Mouse (Mus musculus) liver, adult 2 months (tissue): ENCODE measurements around the gene Sobp.

Experiments
- CTCF ChIP-seq: fragments of 200-500 bp; IDR thresholded peaks from 2 replicates; pipeline ENCODE4 v1.5.1; 2011; ENCODE audit warnings: low read depth, low read length, control low read depth
- POLR2A ChIP-seq: fragments of 200-500 bp; IDR thresholded peaks from 2 replicates; pipeline ENCODE4 v1.6.1; 2011; ENCODE audit warnings: low read length, control low read depth; ENCODE audit not compliant: insufficient read depth; ENCODE audit errors: extremely low read depth

GRCm38 (mm10) chr10:43094537-43094936 lies 79.8 kb downstream of the Sobp start:
- no peak for TF ChIP-seq CTCF
- no peak for TF ChIP-seq POLR2A
